In the genomic region with DNA sequence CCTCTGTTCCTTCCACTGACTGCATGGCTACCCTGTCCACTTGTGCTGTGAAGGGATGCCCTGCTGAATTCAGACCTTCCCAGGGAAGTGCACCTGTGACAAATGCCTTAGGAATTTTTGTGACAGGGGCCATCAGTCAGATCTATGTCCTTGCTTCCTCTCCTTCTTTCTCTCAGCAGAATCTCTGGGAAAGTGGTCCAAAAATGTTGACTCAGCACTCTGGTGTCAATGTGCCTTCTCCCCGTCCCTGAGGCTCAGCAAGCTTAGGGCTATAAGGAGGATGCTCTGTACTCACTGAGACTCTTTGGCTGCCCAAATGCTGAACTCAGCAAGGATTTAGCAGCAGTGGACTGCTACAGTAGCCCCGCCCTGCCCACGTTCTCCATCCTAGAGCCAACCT, we compare ENCODE assay signal across 27 mouse cellular contexts. TPM values are rescaled to one million over a fixed set of nuclear protein-coding genes. Genes with fewer than 3 reads are reported as not detected.
A peak's percentile ranks its signal among the peaks of the same experiment; 100 is the strongest.
DNase-seq lines count a peak whose midpoint lies in the region; ATAC-seq and TF ChIP-seq lines count a peak whose summit lies in the region.
"Had no signal": no experiment of that assay in that cellular context is flagged by ENCODE, and none has a peak within 500 bp of the region (broad histone marks: within the 10 kb centered on the region; RNA-seq: fewer than 3 reads in every experiment).

No protein-coding gene starts in this region.

- in situ Hi-C loops in CH12.LX (cut with MboI; ENCODE audit: low pct_ligation_motif_present, low pct_unique_long_range_greater_than_20kb, low sequenced_read_pairs): no loop called here

- H3K27ac ChIP-seq in CH12.LX (ENCODE audit: insufficient read depth, low read depth) (no peak overlapping the region), MEL (ENCODE audit: control insufficient read depth, low read depth, low read length) (no peak overlapping the region)
- H3K27ac ChIP-seq: embryonic facial prominence, embryonic 13.5 days; embryonic facial prominence, embryonic 15.5 days; forebrain, embryonic 10.5 days; forebrain, embryonic 12.5 days had no signal

- H3K4me1 ChIP-seq in megakaryocyte, embryonic 14.5 days: peaks cover 68% of the 10 kb centered on the region
- H3K4me1 ChIP-seq in CH12.LX (ENCODE audit: control insufficient read depth in 1 of 2, insufficient read depth in 2 of 2) (peaks cover 6 to 15% of the 10 kb centered on the region in 2 experiments; a peak in 3 of 4 replicates), MEL (ENCODE audit: control insufficient read depth in 1 of 2, insufficient read depth in 2 of 2, low read length in 2 of 2) (no peaks in the 10 kb centered on the region)
- H3K4me1 ChIP-seq: embryonic facial prominence, embryonic 13.5 days; embryonic facial prominence, embryonic 15.5 days; forebrain, embryonic 10.5 days; forebrain, embryonic 12.5 days had no signal

- ATAC-seq in megakaryocyte, adult 5-6 weeks (ENCODE audit: poor library complexity, severe bottlenecking): no peak
- ATAC-seq: CD4-positive, CD25-positive, alpha-beta regulatory T cell, adult 4 months; forebrain, embryonic 14.5 days; forebrain, embryonic 16.5 days had no signal

- no peak for TF ChIP-seq RAD21 in CH12.LX (IDR thresholded peaks at IDR 0.05; ENCODE audit: low read depth, low read length)
- no peak for TF ChIP-seq RAD21 in MEL (IDR thresholded peaks at IDR 0.05; ENCODE audit: low read depth, low read length)

- no peak for DNase-seq in CH12.LX (ENCODE audit: extremely low read depth)
- DNase-seq in MEL (ENCODE audit: low read depth, low spot score): no peak
- no peak for DNase-seq in layer of hippocampus, postnatal 14 days (ENCODE audit: low spot score in 2 of 2)
- DNase-seq in thymus, postnatal 10 days (ENCODE audit: low spot score in 2 of 2): no peak
- DNase-seq in kidney, adult 8-10 months: no peak
- DNase-seq: adrenal gland, adult 2 months; adrenal gland, postnatal 10 days; adrenal gland, postnatal 25 days; B cell, adult 2 months; cerebellum, adult 11-12 months; cerebellum, adult 2 months; cerebellum, adult 9-11 months; cerebellum, postnatal 14 days; cerebellum, postnatal 36 days; embryo, embryonic 11 days had no signal

- peaks cover 31% of the 10 kb centered on the region for H3K27me3 ChIP-seq in megakaryocyte, embryonic 14.5 days (replicated peaks)
- H3K27me3 ChIP-seq in CH12.LX (replicated peaks) (peaks cover 81% of the 10 kb centered on the region), MEL (ENCODE audit: control insufficient read depth in 1 of 2, insufficient read depth in 2 of 2, low read length in 2 of 2) (no peaks in the 10 kb centered on the region; a peak in 1 of 4 replicates)
- H3K27me3 ChIP-seq: embryonic facial prominence, embryonic 13.5 days; embryonic facial prominence, embryonic 15.5 days; forebrain, embryonic 12.5 days had no signal

- TF ChIP-seq EP300 in CH12.LX (IDR thresholded peaks at IDR 0.05; ENCODE audit: low read length) (no peak), MEL (IDR thresholded peaks at IDR 0.05; ENCODE audit: low read depth in 1 of 2, low read length in 2 of 2) (no peak)

- no peak overlapping the region for H3K9ac ChIP-seq in CH12.LX (ENCODE audit: insufficient read depth, low read depth)
- H3K9ac ChIP-seq in MEL (ENCODE audit: control insufficient read depth, low read depth, low read length, poor library complexity, severe bottlenecking): no peak overlapping the region
- H3K9ac ChIP-seq: embryonic facial prominence, embryonic 13.5 days; embryonic facial prominence, embryonic 15.5 days; forebrain, embryonic 12.5 days had no signal

- peaks cover under 1% of the 10 kb centered on the region for H3K9me3 ChIP-seq in megakaryocyte, embryonic 14.5 days
- H3K9me3 ChIP-seq in CH12.LX (replicated peaks; ENCODE audit: low read length): peaks cover under 1% of the 10 kb centered on the region
- H3K9me3 ChIP-seq in MEL (replicated peaks; ENCODE audit: insufficient read depth, low read length): no peaks in the 10 kb centered on the region
- H3K9me3 ChIP-seq: embryonic facial prominence, embryonic 13.5 days; embryonic facial prominence, embryonic 15.5 days; forebrain, embryonic 10.5 days; forebrain, embryonic 12.5 days; G1E had no signal

- dilution Hi-C loops in CH12.LX (cut with MboI; ENCODE audit: extremely low pct_ligation_motif_present, extremely low pct_unique_long_range_greater_than_20kb, low sequenced_read_pairs): no loop called here

- H3K79me2 ChIP-seq in CH12.LX (replicated peaks; ENCODE audit: control insufficient read depth, extremely low read depth, insufficient read depth, poor library complexity, severe bottlenecking): no peaks in the 10 kb centered on the region
- no peaks in the 10 kb centered on the region for H3K79me2 ChIP-seq in MEL (ENCODE audit: control insufficient read depth, insufficient read depth, low read length, poor library complexity)

- TF ChIP-seq CTCF in CH12.LX (conservative IDR thresholded peaks at IDR 0.05 in 1 of 2, IDR thresholded peaks at IDR 0.05 in 1 of 2; ENCODE audit: low read depth in 2 of 2, low read length in 2 of 2) (no peak), MEL (IDR thresholded peaks at IDR 0.05 in 2 of 3, conservative IDR thresholded peaks at IDR 0.05 in 1 of 3; ENCODE audit: control insufficient read depth in 1 of 3, insufficient read depth in 1 of 3, low read depth in 2 of 3, low read length in 3 of 3, poor library complexity in 1 of 3, severe bottlenecking in 1 of 3) (no peak)

- H3K36me3 ChIP-seq in megakaryocyte, embryonic 14.5 days (replicated peaks; ENCODE audit: low read length): peaks cover under 1% of the 10 kb centered on the region
- H3K36me3 ChIP-seq in CH12.LX (replicated peaks in 1 of 2; ENCODE audit: control insufficient read depth in 1 of 2, insufficient read depth in 1 of 2, low read length in 1 of 2): no peaks in the 10 kb centered on the region
- H3K36me3 ChIP-seq in MEL (ENCODE audit: control insufficient read depth in 1 of 2, insufficient read depth in 2 of 2, low read length in 2 of 2): no peaks in the 10 kb centered on the region
- H3K36me3 ChIP-seq: embryonic facial prominence, embryonic 13.5 days; embryonic facial prominence, embryonic 15.5 days; forebrain, embryonic 10.5 days; forebrain, embryonic 12.5 days; G1E had no signal

- no peak overlapping the region for H3K4me2 ChIP-seq in CH12.LX (ENCODE audit: insufficient read depth, low read depth, poor library complexity, severe bottlenecking)
- H3K4me2 ChIP-seq: embryonic facial prominence, embryonic 13.5 days; embryonic facial prominence, embryonic 15.5 days; forebrain, embryonic 12.5 days had no signal

- no peak for TF ChIP-seq POLR2A in CH12.LX (IDR thresholded peaks at IDR 0.05; ENCODE audit: low read depth, low read length)
- TF ChIP-seq POLR2A in MEL (IDR thresholded peaks at IDR 0.05; ENCODE audit: control insufficient read depth in 1 of 2, insufficient read depth in 1 of 2, low read depth in 1 of 2, low read length in 2 of 2, poor library complexity in 1 of 2): no peak

- peak overlapping the region; percentile 28 for H3K4me3 ChIP-seq in megakaryocyte, embryonic 14.5 days (replicated peaks)
- H3K4me3 ChIP-seq in CH12.LX (replicated peaks in 1 of 3; ENCODE audit: low read depth in 2 of 3, low read length in 2 of 3, poor library complexity in 1 of 3): no peak overlapping the region
- H3K4me3 ChIP-seq in MEL (ENCODE audit: control insufficient read depth in 1 of 2, insufficient read depth in 1 of 2, low read depth in 2 of 2, low read length in 2 of 2): no peak overlapping the region
- H3K4me3 ChIP-seq: embryonic facial prominence, embryonic 13.5 days; embryonic facial prominence, embryonic 15.5 days; erythroblast, embryonic 14.5 days; forebrain, embryonic 10.5 days; forebrain, embryonic 12.5 days had no signal

TF ChIP-seq in CH12.LX, 34 proteins besides CTCF, POLR2A, EP300 and RAD21:
- TF ChIP-seq MAFK (IDR thresholded peaks at IDR 0.05; ENCODE audit: insufficient replicate concordance, low read length) (peak; percentile 83), ZMIZ1 (IDR thresholded peaks at IDR 0.05; ENCODE audit: low read depth, low read length) (no peak)
TF ChIP-seq in CH12.LX: peak in this region for 1.

TF ChIP-seq in MEL, 35 proteins besides CTCF, POLR2A, EP300 and RAD21 (continues in another document):
- TF ChIP-seq JUND (IDR thresholded peaks at IDR 0.05; ENCODE audit: low read depth, low read length): no peak
- no peak for TF ChIP-seq GABPA (IDR thresholded peaks at IDR 0.05; ENCODE audit: low read depth, low read length)

RNA-seq across cellular contexts. Expression of gene Bean1, which starts 31.4 kb away (rescaled TPM):
- 1.5 TPM in 1 of 2 replicates, not detected in the other for polyA plus RNA-seq in megakaryocyte, embryonic 14.5 days (2012; ENCODE audit: insufficient read depth, low replicate concordance)
- total RNA-seq in megakaryocyte, adult 5-6 weeks (2015): 0.16 TPM in 1 of 2 replicates, not detected in the other
- 0.11 TPM in 1 of 2 replicates, not detected in the other for total RNA-seq in megakaryocyte, adult 5-6 weeks (2017)
- not detected in 2 replicates for total RNA-seq in CH12.LX (2012; rRNA removed)
- not detected in 2 replicates for total RNA-seq in CH12.LX (2014; rRNA removed)
- polyA plus RNA-seq in CH12.LX (2012; ENCODE audit: insufficient read length, low read depth): not detected in 2 replicates
- total RNA-seq in MEL (2012; rRNA removed): not detected in 2 replicates
- polyA plus RNA-seq in MEL (2012; ENCODE audit: insufficient read depth in 1 of 2, insufficient read length in 2 of 2, low read depth in 1 of 2, low replicate concordance in 2 of 2, missing spikeins in 1 of 2): not detected
- 10 to 100 TPM in 1 of 2 experiments, 1 to 10 TPM in 1; 9.0 to 10.7 TPM for total RNA-seq in layer of hippocampus, postnatal 14 days (2021)
- total RNA-seq: common myeloid progenitor, adult 5-6 weeks; G1E had no signal
- polyA plus RNA-seq: CD4-positive, CD25-positive, alpha-beta regulatory T cell, adult 4 months; erythroblast, embryonic 14.5 days; G1E had no signal

RNA-seq across cellular contexts. Expression of gene Tk2, which starts 46.7 kb away (rescaled TPM):
- polyA plus RNA-seq in megakaryocyte, embryonic 14.5 days (2012; ENCODE audit: insufficient read depth, low replicate concordance): 3.2 and 15.8 TPM in 2 replicates
- 27.6 and 30.0 TPM in 2 replicates for total RNA-seq in megakaryocyte, adult 5-6 weeks (2015)
- total RNA-seq in megakaryocyte, adult 5-6 weeks (2017): 17.4 and 28.5 TPM in 2 replicates
- total RNA-seq in CH12.LX (2012; rRNA removed) (9.2 and 13.5 TPM in 2 replicates), CH12.LX (2014; rRNA removed) (8.7 and 8.9 TPM in 2 replicates), MEL (2012; rRNA removed) (17.6 and 18.6 TPM in 2 replicates)
- polyA plus RNA-seq in CH12.LX (2012; ENCODE audit: insufficient read length, low read depth) (7.3 TPM in 2 replicates), MEL (2012; ENCODE audit: insufficient read depth in 1 of 2, insufficient read length in 2 of 2, low read depth in 1 of 2, low replicate concordance in 2 of 2, missing spikeins in 1 of 2) (10 to 100 TPM in 1 of 2 experiments, not detected in 1; 26.8 TPM)
- 10 to 100 TPM; 34.6 to 35.1 TPM for total RNA-seq in layer of hippocampus, postnatal 14 days (2021)

RNA-seq across cellular contexts. Expression of gene Cklf, which starts 49.0 kb away (rescaled TPM):
- 5.9 TPM in 1 of 2 replicates, not detected in the other for polyA plus RNA-seq in megakaryocyte, embryonic 14.5 days (2012; ENCODE audit: insufficient read depth, low replicate concordance)
- total RNA-seq in megakaryocyte, adult 5-6 weeks (2015): 120 and 138 TPM in 2 replicates
- total RNA-seq in megakaryocyte, adult 5-6 weeks (2017): 35.9 and 46.7 TPM in 2 replicates
- total RNA-seq in CH12.LX (2012; rRNA removed) (20.7 and 25.3 TPM in 2 replicates), CH12.LX (2014; rRNA removed) (35.2 and 38.8 TPM in 2 replicates), MEL (2012; rRNA removed) (26.9 and 30.1 TPM in 2 replicates)
- polyA plus RNA-seq in CH12.LX (2012; ENCODE audit: insufficient read length, low read depth) (25.0 and 29.7 TPM in 2 replicates), MEL (2012; ENCODE audit: insufficient read depth in 1 of 2, insufficient read length in 2 of 2, low read depth in 1 of 2, low replicate concordance in 2 of 2, missing spikeins in 1 of 2) (10 to 100 TPM in 1 of 2 experiments, not detected in 1; 27.1 TPM)
- 10 to 100 TPM in 1 of 2 experiments, 1 to 10 TPM in 1; 8.1 to 11.7 TPM for total RNA-seq in layer of hippocampus, postnatal 14 days (2021)

Comparison
In these comparisons a context has a peak if more than half of its experiments do, and no peak if none do; other contexts are left out.
1. RNA of gene Bean1, which starts 31.4 kb away (total RNA-seq): 9.0 to 10.7 TPM in layer of hippocampus, postnatal 14 days; 0.11 to 0.16 TPM in megakaryocyte, adult 5-6 weeks, not detected in CH12.LX and not detected in MEL; every median in the first group is over 4 times any median in the second.